Mouse (Mus musculus) CH12.LX (cell line): Measurements from ENCODE around the gene Wnk4. TPM values are rescaled to one million over a fixed set of nuclear protein-coding genes. Genes with fewer than 3 reads are reported as not detected.
A peak's percentile ranks its signal among the peaks of the same experiment; 100 is the strongest.

Experiments
- DNase-seq: peaks from one replicate; pipeline ENCODE4 v3.0.0-alpha.2; 2013; ENCODE audit errors: extremely low read depth
- H3K27ac ChIP-seq: 2 replicates; pipeline ENCODE4 v1.5.1; 2012; ENCODE audit warnings: low read depth, mild to moderate bottlenecking, control low read depth, moderate library complexity; ENCODE audit not compliant: insufficient read depth
- H3K27me3 ChIP-seq: replicated peaks from 2 replicates; pipeline ENCODE3; 2012; ENCODE audit warnings: inconsistent platforms
- H3K36me3 ChIP-seq, 2 experiments: replicated peaks in 1 of 2; 2 replicates each; pipeline versions ENCODE3 to v1.6.1; 2012; ENCODE audit warnings: inconsistent platforms in 1 of 2, low read length in 1 of 2, mild to moderate bottlenecking in 1 of 2, mixed read lengths in 1 of 2, moderate library complexity in 1 of 2; ENCODE audit not compliant: control insufficient read depth in 1 of 2, insufficient read depth in 1 of 2
- H3K4me1 ChIP-seq, 2 experiments: 2 replicates each; pipeline ENCODE4 v1.6.1; 2012; ENCODE audit warnings: inconsistent platforms in 1 of 2, moderate library complexity in 1 of 2; ENCODE audit not compliant: insufficient read depth in 2 of 2, control insufficient read depth in 1 of 2
- H3K4me2 ChIP-seq: 2 replicates; pipeline ENCODE4 v1.6.1; 2012; ENCODE audit warnings: low read depth, mild to moderate bottlenecking, control low read depth; ENCODE audit not compliant: poor library complexity, insufficient read depth, severe bottlenecking
- H3K4me3 ChIP-seq, 3 experiments: fragments of 150-350 bp in 1 of 3; sonication (generic) in 1 of 3; replicated peaks in 1 of 3; 2 replicates each; pipeline versions ENCODE3 to v1.5.1; 2011 to 2012; ENCODE audit warnings: low read depth in 2 of 3, low read length in 2 of 3, mild to moderate bottlenecking in 2 of 3, moderate library complexity in 2 of 3, control low read depth in 1 of 3, improper control_type of control experiment in 1 of 3, inconsistent platforms in 1 of 3, mixed read lengths in 1 of 3; ENCODE audit not compliant: poor library complexity in 1 of 3
- H3K79me2 ChIP-seq: replicated peaks from 2 replicates; pipeline ENCODE4 v1.6.1; 2012; ENCODE audit warnings: mild to moderate bottlenecking, moderate library complexity; ENCODE audit not compliant: control insufficient read depth, poor library complexity, insufficient read depth, severe bottlenecking; ENCODE audit errors: extremely low read depth
- H3K9ac ChIP-seq: 2 replicates; pipeline ENCODE4 v1.6.1; 2012; ENCODE audit warnings: low read depth, mild to moderate bottlenecking, control low read depth, moderate library complexity; ENCODE audit not compliant: insufficient read depth
- H3K9me3 ChIP-seq: replicated peaks from 2 replicates; pipeline ENCODE3; 2012; ENCODE audit warnings: low read length, inconsistent platforms, mixed read lengths
- E2F4 ChIP-seq: IDR thresholded peaks from 2 replicates; pipeline ENCODE4 v1.6.1; 2011; ENCODE audit warnings: low read depth, low read length, improper control_type of control experiment; ENCODE audit not compliant: insufficient replicate concordance
- ELF1 ChIP-seq: IDR thresholded peaks from 2 replicates; pipeline ENCODE4 v1.6.1; 2014; ENCODE audit warnings: low read depth, mild to moderate bottlenecking, inconsistent platforms, low read length, improper control_type of control experiment
- EP300 ChIP-seq: IDR thresholded peaks from 2 replicates; pipeline ENCODE4 v1.6.1; 2011; ENCODE audit warnings: low read length, improper control_type of control experiment
- GABPA ChIP-seq: IDR thresholded peaks from 2 replicates; pipeline ENCODE4 v1.6.1; 2012; ENCODE audit warnings: low read depth, low read length, improper control_type of control experiment, inconsistent platforms; ENCODE audit not compliant: insufficient replicate concordance
- HCFC1 ChIP-seq: IDR thresholded peaks from 2 replicates; pipeline ENCODE4 v1.6.1; 2012; ENCODE audit warnings: low read depth, mild to moderate bottlenecking, inconsistent platforms, low read length, improper control_type of control experiment
- IRF4 ChIP-seq: IDR thresholded peaks from 2 replicates; pipeline ENCODE4 v1.6.1; 2014; ENCODE audit warnings: low read depth, mild to moderate bottlenecking, inconsistent platforms, low read length, improper control_type of control experiment
- JUND ChIP-seq: conservative IDR thresholded peaks from 2 replicates; pipeline ENCODE4 v1.6.1; 2011; ENCODE audit warnings: low read depth, low read length, improper control_type of control experiment
- MAX ChIP-seq: IDR thresholded peaks from 2 replicates; pipeline ENCODE4 v1.6.1; 2011; ENCODE audit warnings: low read length, improper control_type of control experiment
- MYC ChIP-seq: IDR thresholded peaks from 2 replicates; pipeline ENCODE4 v1.6.1; 2011; ENCODE audit warnings: low read depth, mild to moderate bottlenecking, improper control_type of control experiment, low read length
- NELFE ChIP-seq: IDR thresholded peaks from 2 replicates; pipeline ENCODE4 v1.6.1; 2011; ENCODE audit warnings: low read depth, low read length, improper control_type of control experiment
- PAX5 ChIP-seq: IDR thresholded peaks from 2 replicates; pipeline ENCODE4 v1.6.1; 2012; ENCODE audit warnings: low read length, inconsistent platforms, mixed read lengths
- POLR2A ChIP-seq: IDR thresholded peaks from 2 replicates; pipeline ENCODE4 v1.6.1; 2011; ENCODE audit warnings: low read depth, mild to moderate bottlenecking, improper control_type of control experiment, low read length
- POLR2AphosphoS2 ChIP-seq: IDR thresholded peaks from 2 replicates; pipeline ENCODE4 v1.6.1; 2011; ENCODE audit warnings: low read depth, low read length, improper control_type of control experiment
- RCOR1 ChIP-seq: conservative IDR thresholded peaks from 2 replicates; pipeline ENCODE4 v1.6.1; 2012; ENCODE audit warnings: low read depth, mild to moderate bottlenecking, inconsistent platforms, low read length, improper control_type of control experiment
- SIN3A ChIP-seq: IDR thresholded peaks from 2 replicates; pipeline ENCODE4 v1.6.1; 2012; ENCODE audit warnings: low read length, improper control_type of control experiment, inconsistent platforms
- TBP ChIP-seq: conservative IDR thresholded peaks from 2 replicates; pipeline ENCODE4 v1.6.1; 2011; ENCODE audit warnings: low read depth, low read length, improper control_type of control experiment
- TCF12 ChIP-seq: IDR thresholded peaks from 2 replicates; pipeline ENCODE4 v1.6.1; 2014; ENCODE audit warnings: low read depth, mild to moderate bottlenecking, inconsistent platforms, low read length, improper control_type of control experiment
- UBTF ChIP-seq: IDR thresholded peaks from 2 replicates; pipeline ENCODE4 v1.6.1; 2012; ENCODE audit warnings: low read depth, mild to moderate bottlenecking, inconsistent platforms, low read length, improper control_type of control experiment, moderate library complexity
- USF2 ChIP-seq: conservative IDR thresholded peaks from 2 replicates; pipeline ENCODE4 v1.6.1; 2011; ENCODE audit warnings: low read depth, low read length, improper control_type of control experiment
- ZMIZ1 ChIP-seq: IDR thresholded peaks from 2 replicates; pipeline ENCODE4 v1.6.1; 2012; ENCODE audit warnings: low read depth, mild to moderate bottlenecking, inconsistent platforms, low read length, improper control_type of control experiment
- dilution Hi-C: fragments of 300-500 bp; cut with MboI; formaldehyde crosslinking; loops from 2 replicates; pipeline ENCODE4 v1.14.3; 2020; ENCODE audit warnings: low sequenced_read_pairs; ENCODE audit not compliant: extremely low pct_unique_long_range_greater_than_20kb, extremely low pct_ligation_motif_present
- in situ Hi-C: fragments of 300-500 bp; cut with MboI; formaldehyde crosslinking; loops from 3 replicates; pipeline ENCODE4 v1.14.3; 2019; ENCODE audit warnings: low sequenced_read_pairs, low pct_ligation_motif_present, low pct_unique_long_range_greater_than_20kb, mixed read lengths
- polyA plus RNA-seq: library from polyadenylated mRNA; unstranded; fragments of >175 nt; gene quantifications from 2 replicates; pipeline ENCODE4 v1.2.1, GENCODE M21; 2012; ENCODE audit warnings: low read depth; ENCODE audit not compliant: insufficient read length
- total RNA-seq, 2 experiments: library from RNA; depleted of rRNA; stranded (reverse); fragments of 300-350 nt in 1 of 2; fragments of >200 nt in 1 of 2; gene quantifications; 2 replicates each; pipeline ENCODE4 v1.2.3; 2012 to 2014

The Wnk4 gene
- total and polyA plus RNA-seq, 3 experiments: 0.85 to 7.8 (median 0.90) TPM

- peak; percentile 88 for TF ChIP-seq TCF12
These were observed 18.1 kb downstream of the Wnk4 start, which contains the start of the genes Cntd1 and Coa3 (continued) for GRCm38 (mm10) chr11:101278223-101279192.

GRCm38 (mm10) chr11:101279193-101279569 is 18.8 kb downstream of the Wnk4 start:
- Histone ChIP-seq H3K79me2 (no peaks in the 10 kb centered on the region; the same call in 1 of the 2 replicates), H3K27ac (no peak overlapping the region), H3K36me3 (peaks cover 14 to 43% of the 10 kb centered on the region in 2 experiments), H3K4me3 (peak overlapping the region in 1 of 3 experiments; percentile 77), H3K27me3 (no peaks in the 10 kb centered on the region), H3K9ac (no peak overlapping the region), H3K4me1 (peaks cover 16 to 42% of the 10 kb centered on the region in 2 experiments), H3K4me2 (peak overlapping the region; percentile 9; the same call in 1 of the 2 replicates), H3K9me3 (no peaks in the 10 kb centered on the region)
- no peak for DNase-seq
- TF ChIP-seq SIN3A (no peak), PAX5 (no peak), HCFC1 (no peak), GABPA (no peak), JUND (no peak), POLR2A (no peak), POLR2AphosphoS2 (no peak), ZMIZ1 (no peak), UBTF (no peak), ELF1 (no peak), MAX (no peak), E2F4 (no peak), USF2 (no peak), TCF12 (no peak), IRF4 (no peak), MYC (no peak), TBP (no peak), RCOR1 (no peak), NELFE (no peak), EP300 (no peak)
- in situ Hi-C loops (no loop called here), dilution Hi-C loops (no loop called here)
